Mouse (Mus musculus) cortical plate, adult 2 months (tissue): ENCODE measurements around the gene Aldh3b2.

Experiments used
- CTCF ChIP-seq: fragments of 200-500 bp; IDR thresholded peaks from 2 replicates; pipeline ENCODE4 v1.5.1; 2011; ENCODE audit warnings: mild to moderate bottlenecking, control low read depth, low read length; ENCODE audit not compliant: insufficient read depth; ENCODE audit errors: extremely low read depth
- POLR2A ChIP-seq: fragments of 200-500 bp; IDR thresholded peaks from 2 replicates; pipeline ENCODE4 v1.6.1; 2011; ENCODE audit warnings: mild to moderate bottlenecking, low read length, control low read depth; ENCODE audit not compliant: insufficient read depth; ENCODE audit errors: extremely low read depth

DNA sequence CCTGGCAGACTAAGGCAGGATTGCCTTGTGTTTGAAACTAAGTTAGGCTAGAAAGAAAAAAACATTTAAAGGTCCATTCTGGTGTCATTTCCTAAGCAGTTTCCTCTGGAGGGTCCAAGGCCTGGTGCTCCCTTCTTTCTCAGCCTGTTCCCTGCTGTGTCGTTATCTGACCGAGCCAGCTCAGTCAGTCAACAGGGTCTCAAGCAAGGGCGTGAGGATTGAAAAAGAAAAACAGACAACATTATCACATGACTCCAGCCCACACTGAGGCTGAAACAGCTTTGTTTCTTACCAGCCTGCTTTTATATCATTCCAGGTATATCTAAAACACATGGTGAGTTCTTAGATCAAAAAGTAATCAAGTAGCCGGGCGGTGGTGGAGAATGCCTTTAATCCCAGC lies 43.5 kb downstream of the Aldh3b2 start:
- TF ChIP-seq CTCF (no peak), POLR2A (no peak)
